Mouse (Mus musculus) right cerebral cortex, postnatal 25 days (tissue): ENCODE results near the gene Prtg.
A peak's percentile ranks its signal among the peaks of the same experiment; 100 is the strongest.

ENCODE experiments used
- DNase-seq: peaks from one replicate; pipeline ENCODE4 v3.0.0; 2022

Prtg gene

GRCm38 (mm10) chr9:72806731-72807419 lies at the start of gene Prtg:
TSS of gene Prtg (plus strand) at chr9:72806874.
- no peak for DNase-seq

GRCm38 (mm10) chr9:72757143-72757542 lies 49.5 kb upstream of the Prtg start:
- DNase-seq, result no peak

DNA sequence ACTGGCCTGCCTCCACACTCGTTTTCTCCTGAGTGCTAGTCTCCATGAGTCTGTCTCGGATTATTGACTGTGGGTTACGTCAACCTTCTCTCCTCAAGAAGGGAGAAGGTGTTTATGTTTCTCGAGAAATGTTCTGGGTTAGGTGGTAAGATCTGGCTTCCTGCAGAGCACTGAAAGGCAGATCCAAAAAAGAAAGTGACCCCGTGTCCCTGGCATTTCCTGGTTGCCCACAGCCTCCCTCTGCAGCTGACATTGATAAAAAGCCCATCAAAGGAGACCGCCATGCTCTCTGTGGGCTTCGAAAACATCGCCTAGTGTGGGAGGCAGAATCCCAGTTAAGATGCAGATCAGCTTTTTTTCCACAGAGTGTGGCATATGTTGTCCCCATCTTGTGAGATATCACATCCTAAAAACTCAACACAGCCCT lies 48.0 kb upstream of the Prtg start:
- peak; percentile 48 for DNase-seq

GRCm38 (mm10) chr9:72763050-72763718 lies 43.5 kb upstream of the Prtg start:
- DNase-seq, result no peak

GRCm38 (mm10) chr9:72766789-72767349 lies 39.8 kb upstream of the Prtg start:
- DNase-seq, result peak; percentile 86

GRCm38 (mm10) chr9:72775022-72775421 lies 31.7 kb upstream of the Prtg start:
- DNase-seq, result no peak

GRCm38 (mm10) chr9:72779004-72779403 lies 27.7 kb upstream of the Prtg start:
- no peak for DNase-seq

DNA sequence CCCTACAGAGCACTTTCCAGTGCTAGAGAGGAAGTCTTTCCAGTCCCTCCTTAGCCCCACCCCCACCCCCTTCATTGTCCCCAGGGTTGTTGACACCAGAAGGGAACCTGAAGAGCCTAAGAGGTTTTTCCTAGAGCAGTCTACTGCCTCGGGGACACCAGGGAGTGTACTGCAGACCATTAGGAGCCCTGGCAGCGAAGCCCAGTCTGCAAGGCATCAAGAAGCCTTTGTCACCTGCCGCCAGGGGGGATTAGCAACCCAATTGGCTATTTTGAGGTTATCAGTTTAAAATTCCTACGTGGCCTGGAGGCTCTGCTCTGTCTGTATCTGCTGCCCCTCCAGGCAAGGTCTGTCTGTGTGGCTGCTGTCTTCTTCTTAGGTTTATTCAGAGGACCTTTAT lies 26.9 kb upstream of the Prtg start:
- DNase-seq, result no peak

GRCm38 (mm10) chr9:72780694-72781093 lies 26.0 kb upstream of the Prtg start:
- no peak for DNase-seq

- no peak for DNase-seq
Observed at GRCm38 (mm10) chr9:72781466-72781865, 25.2 kb upstream of the Prtg start.

GRCm38 (mm10) chr9:72782121-72782520 lies 24.6 kb upstream of the Prtg start:
- no peak for DNase-seq

- no peak for DNase-seq
Observed at GRCm38 (mm10) chr9:72787732-72788131, 18.9 kb upstream of the Prtg start.

DNA sequence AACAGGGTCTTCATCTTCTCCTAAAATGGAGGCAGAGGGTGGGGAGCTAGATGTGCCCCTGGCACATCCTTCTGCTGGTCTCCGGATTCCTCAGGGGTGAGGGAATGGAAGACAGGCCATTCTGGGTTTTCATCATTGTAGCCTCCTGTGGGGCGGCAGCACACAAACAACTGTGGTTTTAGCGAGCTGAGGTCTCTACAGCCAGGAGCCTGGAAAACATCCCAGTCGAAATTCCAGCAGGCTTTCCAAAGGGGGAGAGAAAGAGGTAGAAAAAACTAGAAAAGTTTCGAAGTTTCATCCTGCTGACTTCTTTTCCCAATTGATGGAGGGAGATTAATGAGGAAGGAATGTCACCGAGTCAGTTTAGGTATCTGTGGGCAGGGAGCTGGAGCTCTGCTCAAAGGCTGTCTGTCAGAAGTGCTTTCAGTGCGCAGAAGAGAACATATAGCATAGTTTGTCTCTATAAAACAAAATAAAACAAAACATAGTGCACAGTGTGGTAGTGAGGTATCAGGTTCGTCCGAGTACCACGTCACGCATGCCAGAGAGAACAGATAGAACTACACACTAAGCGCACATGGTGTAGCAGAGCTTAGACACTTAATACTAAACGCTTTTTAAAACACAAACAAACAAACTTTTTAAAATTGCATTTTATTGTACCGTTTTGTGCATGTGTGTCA lies 16.0 kb upstream of the Prtg start:
- DNase-seq, result no peak

GRCm38 (mm10) chr9:72791213-72791582 lies 15.5 kb upstream of the Prtg start:
- no peak for DNase-seq

DNA sequence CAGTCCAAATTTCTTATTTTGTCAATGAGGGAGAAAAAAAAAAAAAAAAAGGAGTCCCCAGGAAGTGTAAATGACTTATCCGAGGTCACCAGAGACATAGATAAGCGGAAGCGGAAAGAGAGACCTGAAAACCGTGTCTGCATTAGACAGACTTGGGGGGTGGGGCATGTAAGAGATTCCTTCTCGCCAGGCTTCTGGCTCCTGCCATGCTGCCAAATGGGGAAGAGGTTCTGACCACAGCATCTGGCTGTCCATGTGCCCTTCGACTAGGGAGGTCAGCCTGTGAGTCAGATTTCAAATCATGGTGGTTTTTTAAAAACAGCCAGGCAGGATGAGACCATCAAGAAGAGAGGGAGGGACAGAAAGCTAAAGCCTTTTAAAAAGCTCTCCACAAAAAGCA lies 15.0 kb upstream of the Prtg start:
- no peak for DNase-seq

DNA sequence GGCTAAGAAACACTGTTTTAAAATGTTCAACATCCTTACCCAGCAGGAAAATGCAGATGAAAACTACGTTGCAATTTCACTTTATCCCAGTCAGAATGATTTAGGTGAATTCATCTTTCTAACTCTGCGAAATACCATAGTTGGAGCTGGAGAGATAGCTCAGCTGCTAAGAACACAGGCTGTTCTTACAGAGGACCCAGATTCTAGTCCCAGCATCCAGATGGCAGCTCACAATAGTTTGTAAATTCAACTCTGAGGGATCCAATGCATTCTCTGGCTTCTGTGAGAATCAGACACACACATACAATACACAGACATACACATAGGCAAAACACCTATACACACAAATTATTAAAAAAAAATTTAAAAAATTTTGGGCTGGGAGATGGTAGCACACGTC lies 11.4 kb upstream of the Prtg start:
- DNase-seq, result no peak

GRCm38 (mm10) chr9:72797136-72797621 lies 9.5 kb upstream of the Prtg start:
- no peak for DNase-seq

DNA sequence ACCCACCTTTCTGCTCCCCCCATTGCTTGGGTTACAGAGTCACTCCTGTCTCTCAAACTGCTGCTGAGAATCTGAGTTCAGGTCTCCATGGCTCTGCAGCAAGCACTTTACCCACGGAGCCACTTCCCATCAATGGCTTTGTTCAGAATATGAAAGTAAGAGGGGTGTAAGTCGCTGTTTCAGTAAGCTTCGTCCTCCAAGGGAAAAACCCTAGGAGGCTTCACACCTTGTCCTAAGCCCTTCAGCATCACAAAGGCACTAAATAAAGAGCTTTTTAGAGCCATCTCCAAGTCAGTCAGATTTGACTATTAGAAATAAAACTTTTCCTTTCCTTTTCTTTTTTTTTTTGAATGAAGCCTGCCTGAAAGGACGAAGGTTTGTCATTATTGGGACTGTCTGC lies 3.4 kb upstream of the Prtg start:
- DNase-seq, result no peak

- DNase-seq, result no peak
Observed at GRCm38 (mm10) chr9:72806146-72806545, 528 bp upstream of the Prtg start.

DNA sequence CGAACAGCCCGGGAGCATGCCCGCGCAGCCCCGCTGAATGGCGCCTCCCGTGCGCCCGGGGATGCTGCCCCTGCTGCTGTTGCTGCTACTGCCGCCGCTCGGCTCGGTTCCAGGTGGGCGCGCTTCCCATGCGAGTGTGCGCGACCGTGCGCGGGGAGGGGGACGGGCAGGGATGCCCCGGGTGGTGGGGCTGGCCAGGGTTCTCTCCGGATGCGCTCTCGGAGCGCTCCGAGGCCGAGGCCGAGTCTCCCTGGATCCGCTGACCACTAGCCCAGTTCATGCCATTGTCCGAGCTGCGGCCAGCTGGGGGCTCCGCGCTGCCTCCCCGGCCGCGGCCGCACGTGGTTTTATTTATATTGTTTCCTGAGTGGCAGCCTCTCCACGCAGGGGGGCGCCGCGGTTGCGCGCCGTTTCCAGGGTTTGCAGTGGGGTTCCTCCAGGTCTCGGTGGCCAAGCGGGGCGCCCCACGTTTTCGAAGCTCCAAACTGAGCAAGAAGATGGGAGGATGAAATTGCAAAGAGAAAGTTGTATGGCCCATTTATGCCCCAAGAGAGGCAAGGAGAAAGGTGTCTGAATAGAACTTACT lies 839 bp downstream of the Prtg start:
- peak; percentile 59 for DNase-seq

- DNase-seq, result no peak
Observed at GRCm38 (mm10) chr9:72808176-72808575, 1.5 kb downstream of the Prtg start.

GRCm38 (mm10) chr9:72808586-72808985 lies 1.9 kb downstream of the Prtg start:
- no peak for DNase-seq

- DNase-seq, result no peak
Observed at GRCm38 (mm10) chr9:72809077-72809476, 2.4 kb downstream of the Prtg start.
